Mouse (Mus musculus) heart, postnatal 0 days (tissue): Measurements from ENCODE around the gene Eif2b2. TPM values are rescaled to one million over a fixed set of nuclear protein-coding genes. Genes with fewer than 3 reads are reported as not detected.

ENCODE experiments used
- ATAC-seq: fragments of 200-750 bp; cut with Nextera tagmentation; 2 replicates; pipeline ENCODE4 v1.8.0; 2017; ENCODE audit warnings: low read depth, moderate number of reproducible peaks, moderate library complexity; ENCODE audit not compliant: insufficient read depth
- DNase-seq: peaks from one replicate; pipeline ENCODE4 v3.0.0-alpha.2; 2016; ENCODE audit warnings: low spot score
- H3K27ac ChIP-seq: fragments of 300-500 bp; sonication (generic); 2 replicates; pipeline ENCODE4 v1.5.1; 2014; ENCODE audit warnings: low read depth, mild to moderate bottlenecking
- H3K27me3 ChIP-seq: fragments of 300-500 bp; sonication (generic); 2 replicates; pipeline ENCODE4 v1.6.1; 2014; ENCODE audit warnings: low read length, mixed read lengths; ENCODE audit not compliant: control insufficient read depth, insufficient read depth
- H3K36me3 ChIP-seq: fragments of 300-500 bp; sonication (generic); replicated peaks from 2 replicates; pipeline ENCODE4 v1.6.1; 2014; ENCODE audit warnings: low read length, mixed read lengths; ENCODE audit not compliant: control insufficient read depth, insufficient read depth
- H3K4me1 ChIP-seq: fragments of 300-500 bp; sonication (generic); 2 replicates; pipeline ENCODE4 v1.6.1; 2014; ENCODE audit warnings: antibody characterized with exemption; ENCODE audit not compliant: control insufficient read depth, insufficient read depth
- H3K4me2 ChIP-seq: fragments of 300-500 bp; sonication (generic); 2 replicates; pipeline ENCODE4 v1.6.1; 2014; ENCODE audit warnings: low read depth, mild to moderate bottlenecking, low read length, moderate library complexity
- H3K4me3 ChIP-seq: fragments of 300-500 bp; sonication (generic); 2 replicates; pipeline ENCODE4 v1.5.1; 2014; ENCODE audit warnings: low read depth, low read length
- H3K9ac ChIP-seq: fragments of 300-500 bp; sonication (generic); replicated peaks from 2 replicates; pipeline ENCODE4 v1.6.1; 2014; ENCODE audit warnings: low read depth, low read length, mixed read lengths
- H3K9me3 ChIP-seq: fragments of 300-500 bp; sonication (generic); replicated peaks from 2 replicates; pipeline ENCODE4 v1.6.1; 2016; ENCODE audit warnings: low read length; ENCODE audit not compliant: control insufficient read depth
- CTCF ChIP-seq: IDR thresholded peaks from 2 replicates; pipeline ENCODE4 v1.5.1; 2016; ENCODE audit warnings: antibody characterized with exemption, control low read depth, low read depth
- EP300 ChIP-seq: IDR thresholded peaks from 2 replicates; pipeline ENCODE4 v1.6.1; 2016; ENCODE audit warnings: antibody characterized with exemption, low read depth
- WGBS: fragments of 180-500 bp; shearing (Covaris S2); extraction: QIAGEN DNeasy Blood & Tissue Kit; methylation state at CpG from one replicate; pipeline ENCODE4 v1.1.7; 2014; 5-methylcytosine and 5-hydroxymethylcytosine counted together
- polyA plus RNA-seq: library from polyadenylated mRNA; unstranded; fragments of >200 nt; fragmentation: Nextera tagmentation; extraction: Ambion mirVana; gene quantifications from 2 replicates; pipeline ENCODE4 v1.2.1, GENCODE M21; 2015
- total RNA-seq: library from RNA; depleted of rRNA; stranded (reverse); fragments of >200 nt; gene quantifications from 2 replicates; pipeline ENCODE4 v1.2.3, GENCODE M21; 2014; ENCODE audit warnings: low replicate concordance

Gene Eif2b2
- total and polyA plus RNA-seq, 2 experiments from 2014 or later, result 48.6 to 106 TPM

DNA sequence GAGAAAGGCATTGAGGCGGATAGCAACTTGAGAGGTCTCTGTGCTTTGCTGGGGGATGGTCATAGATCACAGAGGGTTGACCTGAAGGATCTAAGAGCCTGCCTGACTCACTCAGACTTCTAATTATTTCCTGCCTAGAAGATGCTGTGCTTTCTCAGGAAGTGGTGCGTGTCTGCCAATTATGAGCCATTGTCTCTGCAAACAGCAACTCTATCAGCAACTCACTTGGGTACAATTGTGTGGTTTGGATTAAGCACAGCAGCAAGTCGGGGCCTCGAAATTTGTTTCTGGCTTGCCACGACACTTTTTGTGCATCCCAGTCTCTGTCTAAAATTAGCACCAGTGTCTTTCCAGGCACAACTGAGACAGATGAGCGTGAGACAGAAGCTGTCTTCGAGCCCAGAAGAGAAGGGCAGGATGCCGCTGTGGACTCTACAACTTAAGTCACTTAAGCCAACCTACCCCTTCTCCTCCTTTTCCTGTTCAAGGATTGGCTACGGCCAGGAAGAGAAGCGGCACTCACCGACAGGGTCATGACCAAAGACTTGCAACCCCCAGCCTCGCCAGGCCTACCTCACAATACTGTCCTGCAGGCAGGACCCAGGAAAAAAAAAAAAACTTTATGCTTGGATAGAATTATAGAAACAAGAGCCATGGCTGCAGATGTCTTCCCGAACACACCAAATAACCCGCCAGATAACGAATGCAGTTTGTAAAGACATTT, 8.8 kb downstream of the Eif2b2 start:
- H3K4me1 ChIP-seq, result no peaks in the 10 kb centered on the region
- DNase-seq (no peak), ATAC-seq (no peak)
- TF ChIP-seq EP300 (no peak), CTCF (no peak)
- no peak overlapping the region for H3K4me3 ChIP-seq
- no peaks in the 10 kb centered on the region for H3K9me3 ChIP-seq
- WGBS, result 36% methylated on average over 15 of the region's 15 CpGs
- peaks cover 42% of the 10 kb centered on the region for H3K36me3 ChIP-seq
- H3K9ac ChIP-seq, result no peak overlapping the region
- H3K27me3 ChIP-seq, result no peaks in the 10 kb centered on the region
- H3K27ac ChIP-seq, result peak overlapping the region; percentile 47
- H3K4me2 ChIP-seq, result peak overlapping the region; percentile 28; the same call in 1 of the 2 replicates

DNA sequence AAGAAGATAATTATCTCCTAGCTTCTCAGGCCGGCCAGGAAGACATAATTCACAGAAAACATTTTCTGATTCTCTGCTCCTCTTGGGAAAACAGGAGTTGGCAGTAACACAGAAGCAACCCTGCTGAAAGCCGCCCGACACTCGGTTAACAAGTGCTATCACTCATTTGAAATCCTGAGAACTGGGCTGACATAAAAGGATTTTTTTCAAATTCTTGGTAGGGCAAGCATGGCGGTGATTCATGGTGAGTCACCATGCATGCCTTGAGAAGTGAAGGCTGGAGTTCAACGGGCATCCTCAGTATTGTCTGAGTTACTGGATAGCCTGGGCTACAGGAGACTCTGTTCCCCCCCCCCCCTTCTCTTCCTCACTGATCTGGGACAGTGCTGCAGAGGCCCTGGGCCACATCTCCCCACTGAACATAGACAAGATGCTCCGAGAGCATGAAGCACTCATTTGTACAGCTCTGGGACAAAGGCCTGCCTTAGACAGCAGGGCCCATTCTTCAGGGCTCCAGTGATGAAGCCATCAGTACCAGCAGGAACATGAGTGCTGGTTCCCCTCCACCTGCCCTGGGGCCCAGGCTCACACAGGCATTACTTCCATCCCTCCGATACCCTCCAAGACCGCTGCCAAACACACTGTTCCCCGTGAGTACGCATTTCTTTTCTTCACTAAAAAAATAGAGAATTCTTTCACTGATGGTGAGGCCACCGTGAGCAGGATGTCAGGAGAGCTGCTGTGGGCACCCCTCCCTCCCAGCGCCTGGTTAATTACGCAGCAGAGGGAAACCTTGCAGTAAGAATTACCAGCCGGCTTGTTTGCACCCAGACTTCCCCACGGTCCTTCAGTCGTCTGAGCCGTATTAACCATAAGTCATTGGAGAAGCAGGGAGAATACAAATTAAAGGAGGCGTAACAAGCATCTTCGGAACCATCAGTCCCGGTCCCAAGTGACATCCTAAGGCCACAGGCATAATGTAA, 14.4 kb downstream of the Eif2b2 start:
- no peak overlapping the region for H3K4me2 ChIP-seq
- no peaks in the 10 kb centered on the region for H3K4me1 ChIP-seq
- peaks cover 16% of the 10 kb centered on the region for H3K36me3 ChIP-seq
- H3K4me3 ChIP-seq, result no peak overlapping the region
- no peak overlapping the region for H3K9ac ChIP-seq
- DNase-seq (no peak), ATAC-seq (no peak)
- no peaks in the 10 kb centered on the region for H3K27me3 ChIP-seq
- no peaks in the 10 kb centered on the region for H3K9me3 ChIP-seq
- no peak overlapping the region for H3K27ac ChIP-seq
- 83% methylated on average over 21 of the region's 21 CpGs for WGBS
- TF ChIP-seq EP300 (no peak), CTCF (no peak)

DNA sequence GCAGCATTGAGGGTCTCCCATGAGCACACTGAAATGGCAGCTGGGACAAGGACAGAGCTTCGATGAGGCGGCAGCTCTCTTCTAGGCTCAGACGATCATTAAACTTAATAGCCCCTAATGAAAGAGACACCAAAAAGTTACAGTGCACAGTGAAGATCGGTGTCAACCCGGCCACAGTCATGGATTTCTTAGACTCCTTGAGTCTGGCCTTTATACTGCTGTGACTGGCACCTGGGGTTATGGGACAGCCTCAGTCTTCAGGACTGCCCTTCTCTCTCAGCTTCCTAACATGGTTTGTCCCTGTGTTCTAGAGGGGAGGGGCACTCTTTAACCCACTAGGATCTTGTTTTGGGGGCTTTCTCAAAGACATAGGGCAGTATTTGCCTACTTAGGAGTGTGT, 18.3 kb downstream of the Eif2b2 start:
- no peaks in the 10 kb centered on the region for H3K4me1 ChIP-seq
- ATAC-seq, result no peak
- H3K9me3 ChIP-seq, result no peaks in the 10 kb centered on the region
- TF ChIP-seq CTCF (no peak), EP300 (no peak)
- no peak overlapping the region for H3K9ac ChIP-seq
- no peaks in the 10 kb centered on the region for H3K27me3 ChIP-seq
- H3K27ac ChIP-seq, result no peak overlapping the region
- H3K4me2 ChIP-seq, result no peak overlapping the region
- WGBS, result 92% methylated on average over 5 of the region's 5 CpGs
- no peak for DNase-seq
- H3K36me3 ChIP-seq, result peaks cover 25% of the 10 kb centered on the region
- no peak overlapping the region for H3K4me3 ChIP-seq

DNA sequence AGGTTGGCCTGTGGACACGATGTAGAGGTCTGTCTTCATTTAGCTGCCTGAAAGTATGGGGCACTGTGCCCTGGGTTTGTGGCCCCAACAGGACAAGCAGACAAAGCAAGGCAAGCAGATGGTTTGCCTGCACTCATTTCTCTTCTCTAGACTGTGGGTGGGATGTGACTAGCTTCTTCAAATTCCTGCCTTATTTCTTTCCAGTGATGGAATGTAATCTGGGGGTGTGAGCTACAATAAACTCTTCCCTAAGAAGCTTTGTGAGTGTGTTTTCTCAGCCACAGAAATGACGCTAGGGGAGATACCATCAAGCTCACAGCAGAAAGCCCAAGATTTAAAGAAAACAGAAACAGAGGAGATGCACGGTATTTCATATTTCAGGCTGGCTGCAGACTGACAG, 32.8 kb downstream of the Eif2b2 start:
- ATAC-seq (no peak), DNase-seq (no peak)
- TF ChIP-seq EP300 (no peak), CTCF (no peak)
- Histone ChIP-seq H3K27ac (no peak overlapping the region), H3K27me3 (no peaks in the 10 kb centered on the region), H3K9me3 (0 out of 2 replicates have a peak, but pooled peaks cover 4% of the 10 kb centered on the region), H3K4me3 (no peak overlapping the region), H3K4me1 (no peaks in the 10 kb centered on the region), H3K36me3 (peaks cover 16% of the 10 kb centered on the region), H3K4me2 (no peak overlapping the region), H3K9ac (no peak overlapping the region)
- 68% methylated on average over 3 of the region's 3 CpGs for WGBS

DNA sequence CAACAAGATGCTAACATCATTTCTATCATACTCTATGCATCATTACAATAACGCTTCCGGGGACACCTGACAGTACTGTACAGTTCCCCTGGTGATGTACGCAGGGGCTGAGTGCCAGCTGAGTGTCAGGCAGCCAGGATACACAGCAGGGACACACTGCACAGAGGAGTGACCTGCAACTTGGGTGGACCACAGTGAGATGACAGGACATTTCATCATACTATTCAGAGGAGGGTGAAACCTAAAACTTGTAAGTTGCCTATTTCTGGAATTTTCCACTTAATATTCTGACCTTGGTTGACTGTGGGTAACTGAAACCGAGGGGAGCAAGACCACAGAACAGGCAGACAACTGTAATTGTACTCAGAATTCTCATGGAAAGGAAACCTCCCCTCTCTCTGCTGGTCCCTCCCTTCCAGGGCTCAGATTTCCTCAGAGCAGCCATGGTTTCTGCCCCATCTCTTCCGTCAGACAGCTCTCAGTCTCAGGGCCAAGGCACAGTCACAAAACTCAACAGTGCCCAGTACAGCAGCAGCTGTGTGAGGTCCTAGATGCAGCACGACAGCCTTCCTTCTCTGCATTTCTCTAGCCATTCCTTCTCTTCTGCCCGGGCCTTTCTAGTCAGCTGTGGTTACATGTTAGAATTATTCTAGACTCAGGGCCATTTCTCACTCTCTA, 36.9 kb downstream of the Eif2b2 start:
- peak; percentile 7 for DNase-seq
- Histone ChIP-seq H3K4me3 (no peak overlapping the region), H3K27ac (peak overlapping the region; percentile 59), H3K4me1 (no peaks in the 10 kb centered on the region), H3K27me3 (no peaks in the 10 kb centered on the region), H3K36me3 (0 out of 2 replicates have a peak, but pooled peaks cover 18% of the 10 kb centered on the region), H3K9ac (no peak overlapping the region), H3K9me3 (no peaks in the 10 kb centered on the region), H3K4me2 (no peak overlapping the region)
- ATAC-seq, result 0 out of 2 replicates have a peak, but pooled peaks have one; percentile 27
- TF ChIP-seq EP300, result no peak
- no peak for TF ChIP-seq CTCF
- WGBS, result 57% methylated on average over 7 of the region's 7 CpGs
